Mouse (Mus musculus): ENCODE measurements at regions not wholly inside any gene's neighbourhood (a gene's known extent, or its start where the extent isn't known, plus 50 kb on each side); places are given as distances from the start of the nearest gene placed in this dataset.

DNA sequence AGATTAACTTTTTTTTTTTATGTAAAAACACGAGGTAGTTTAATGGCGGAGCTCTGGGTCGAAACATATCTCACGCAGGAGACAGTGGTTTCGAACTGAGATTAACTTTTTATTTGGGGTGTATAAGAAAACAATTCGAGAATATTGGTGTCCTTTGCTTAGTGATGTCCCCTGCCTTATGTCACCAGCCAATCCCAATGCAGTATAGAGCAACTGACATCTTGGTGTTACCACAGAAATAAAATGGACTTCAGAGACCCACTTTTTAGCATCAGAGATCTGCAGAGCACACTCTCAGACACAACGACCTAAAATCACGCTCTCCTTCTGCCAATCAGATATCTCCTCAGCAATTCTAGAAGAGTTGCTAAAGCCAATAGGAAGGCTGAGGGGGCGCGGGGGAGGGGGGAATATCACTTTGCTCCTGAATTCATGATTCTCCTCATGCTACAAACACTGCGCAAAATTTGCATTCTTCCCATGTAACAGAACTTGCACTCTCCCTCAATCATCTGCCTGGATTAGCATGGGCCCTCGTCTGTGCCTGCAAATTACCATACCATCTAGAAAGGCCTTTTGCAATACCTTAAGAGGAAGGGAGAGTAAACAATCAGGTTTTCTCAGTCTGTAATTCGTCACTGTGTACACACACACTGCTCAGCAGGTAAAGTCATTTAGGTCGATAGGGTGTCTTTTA lies 128.7 kb upstream of the Sox2 start:
- ATAC-seq (ENCODE audit: low read depth) (no peak), DNase-seq (no peak)
- WGBS (ENCODE audit: insufficient replicate concordance), result 63% methylated on average over 14 of the region's 14 CpGs
- Histone ChIP-seq H3K4me1 (replicated peaks) (no peaks in the 10 kb centered on the region), H3K27me3 (no peaks in the 10 kb centered on the region), H3K9ac (no peak overlapping the region), H3K4me3 (replicated peaks) (no peak overlapping the region), H3K36me3 (no peaks in the 10 kb centered on the region), H3K27ac (no peak overlapping the region), H3K9me3 (replicated peaks) (no peaks in the 10 kb centered on the region), H3K4me2 (no peak overlapping the region)

DNA sequence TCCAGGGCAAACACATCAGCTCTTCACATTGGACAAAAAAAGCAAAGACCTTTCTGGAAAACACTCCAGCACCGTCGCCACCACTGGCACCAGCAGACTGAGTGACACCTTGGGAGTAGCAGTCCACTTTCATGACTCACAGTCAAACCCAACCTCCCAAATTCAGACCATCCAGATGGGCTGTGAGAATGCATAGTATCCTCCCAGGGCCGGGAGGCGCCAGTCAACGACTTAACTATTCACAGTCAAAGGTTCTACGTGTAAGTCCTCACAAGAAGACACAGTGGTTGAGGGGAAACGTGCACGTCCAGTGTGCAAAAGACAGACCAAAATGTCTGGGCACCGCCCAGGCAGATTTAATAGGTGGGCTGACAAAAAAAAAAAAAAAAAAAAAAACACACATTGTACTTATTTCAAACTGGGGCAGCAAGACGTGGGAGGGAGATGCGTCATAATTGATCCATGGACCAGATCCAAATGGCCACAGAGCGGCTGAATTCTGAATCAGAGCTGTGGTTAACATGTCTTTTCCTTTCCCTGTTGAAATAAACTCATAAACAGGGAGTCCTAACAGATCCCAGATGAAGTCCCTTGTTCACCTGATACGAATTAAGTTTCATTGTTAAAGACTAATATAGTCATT lies 137.6 kb upstream of the Sox2 start:
- H3K27me3 ChIP-seq, result no peaks in the 10 kb centered on the region
- no peak overlapping the region for H3K27ac ChIP-seq
- H3K9ac ChIP-seq, result no peak overlapping the region
- H3K4me1 ChIP-seq (replicated peaks), result no peaks in the 10 kb centered on the region
- peaks cover 5% of the 10 kb centered on the region; the same call in 1 of the 2 replicates for H3K9me3 ChIP-seq (replicated peaks)
- DNase-seq (no peak), ATAC-seq (ENCODE audit: low read depth) (no peak)
- H3K4me3 ChIP-seq (replicated peaks), result no peak overlapping the region
- no peak overlapping the region for H3K4me2 ChIP-seq
- H3K36me3 ChIP-seq, result no peaks in the 10 kb centered on the region
- 72% methylated on average over 13 of the region's 13 CpGs for WGBS (ENCODE audit: insufficient replicate concordance)

DNA sequence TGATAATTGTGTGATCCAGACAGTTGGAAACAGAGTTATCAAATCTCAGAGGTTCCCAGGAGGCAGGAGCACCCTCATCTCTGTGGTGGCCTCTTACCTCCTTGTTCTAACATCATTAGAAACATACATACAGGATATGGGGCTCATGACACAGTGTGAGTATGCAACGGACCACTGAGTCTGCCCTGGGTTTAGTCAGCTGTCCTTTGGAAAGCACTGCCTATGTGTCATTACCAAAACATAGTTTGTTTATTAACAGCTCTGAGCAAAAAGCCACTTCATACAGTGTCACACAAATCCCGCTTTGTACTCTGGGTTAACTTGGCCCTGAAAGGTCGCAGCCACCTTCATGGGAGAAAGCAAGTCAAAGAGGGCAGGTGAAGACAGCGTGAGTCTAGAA lies 139.5 kb upstream of the Sox2 start:
- ATAC-seq (ENCODE audit: low read depth) (no peak), DNase-seq (no peak)
- no peaks in the 10 kb centered on the region for H3K27me3 ChIP-seq
- H3K9ac ChIP-seq, result no peak overlapping the region
- H3K4me1 ChIP-seq (replicated peaks), result no peaks in the 10 kb centered on the region
- H3K4me2 ChIP-seq, result no peak overlapping the region
- H3K9me3 ChIP-seq (replicated peaks), result peaks cover 5% of the 10 kb centered on the region; the same call in 1 of the 2 replicates
- no peaks in the 10 kb centered on the region for H3K36me3 ChIP-seq
- H3K27ac ChIP-seq, result no peak overlapping the region
- 59% methylated on average over 4 of the region's 4 CpGs for WGBS (ENCODE audit: insufficient replicate concordance)
- H3K4me3 ChIP-seq (replicated peaks), result no peak overlapping the region

DNA sequence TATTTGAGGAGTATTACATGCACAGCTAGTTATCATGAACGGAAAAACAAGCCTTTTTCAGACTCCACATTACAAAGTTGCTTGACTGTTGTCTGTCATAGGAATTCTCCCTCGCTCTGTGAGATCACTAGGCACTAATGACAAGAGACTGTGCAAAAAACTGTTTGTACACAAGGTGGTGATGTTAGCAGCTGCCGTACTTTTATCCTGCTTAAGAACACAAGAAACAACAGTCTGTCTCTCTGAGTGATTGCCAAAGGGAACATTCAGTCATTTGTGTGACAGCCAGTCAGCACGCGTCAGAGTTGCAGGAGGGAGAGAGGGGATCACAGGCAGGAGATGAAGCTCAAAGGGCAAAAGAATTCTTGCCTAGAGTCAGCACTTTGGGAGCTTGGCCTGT lies 141.0 kb upstream of the Sox2 start:
- ATAC-seq (ENCODE audit: low read depth) (no peak), DNase-seq (no peak)
- no peak overlapping the region for H3K4me2 ChIP-seq
- peaks cover 4% of the 10 kb centered on the region; the same call in 1 of the 2 replicates for H3K9me3 ChIP-seq (replicated peaks)
- H3K27ac ChIP-seq, result no peak overlapping the region
- 54% methylated on average over 5 of the region's 5 CpGs for whole genome bisulfite sequencing (ENCODE audit: insufficient replicate concordance)
- H3K27me3 ChIP-seq, result no peaks in the 10 kb centered on the region
- H3K9ac ChIP-seq, result no peak overlapping the region
- no peaks in the 10 kb centered on the region for H3K4me1 ChIP-seq (replicated peaks)
- H3K4me3 ChIP-seq (replicated peaks), result no peak overlapping the region
- H3K36me3 ChIP-seq, result no peaks in the 10 kb centered on the region

DNA sequence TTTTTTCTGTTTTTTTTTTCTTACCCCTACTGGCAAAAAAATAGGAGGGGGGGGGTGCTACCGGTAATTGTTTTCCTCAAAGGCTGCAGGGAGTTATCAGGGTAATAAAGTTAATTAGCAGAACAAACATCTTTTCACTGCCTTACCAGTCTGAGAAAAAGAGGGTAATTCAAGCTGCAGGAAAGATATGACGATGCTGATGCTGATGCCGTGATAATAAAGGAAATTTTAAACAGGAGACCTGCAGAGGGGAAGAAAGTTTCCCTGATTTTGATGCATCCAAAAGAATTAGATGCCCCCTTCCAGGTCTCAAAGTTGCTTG lies 145.7 kb upstream of the Sox2 start:
- no peaks in the 10 kb centered on the region for H3K36me3 ChIP-seq
- no peak overlapping the region for H3K4me2 ChIP-seq
- H3K27ac ChIP-seq, result no peak overlapping the region
- ATAC-seq (ENCODE audit: low read depth) (no peak), DNase-seq (no peak)
- H3K4me3 ChIP-seq (replicated peaks), result no peak overlapping the region
- no peaks in the 10 kb centered on the region for H3K9me3 ChIP-seq (replicated peaks)
- no peaks in the 10 kb centered on the region for H3K4me1 ChIP-seq (replicated peaks)
- H3K27me3 ChIP-seq, result no peaks in the 10 kb centered on the region
- no peak overlapping the region for H3K9ac ChIP-seq
- WGBS (ENCODE audit: insufficient replicate concordance), result 47% methylated on average over 3 of the region's 3 CpGs

DNA sequence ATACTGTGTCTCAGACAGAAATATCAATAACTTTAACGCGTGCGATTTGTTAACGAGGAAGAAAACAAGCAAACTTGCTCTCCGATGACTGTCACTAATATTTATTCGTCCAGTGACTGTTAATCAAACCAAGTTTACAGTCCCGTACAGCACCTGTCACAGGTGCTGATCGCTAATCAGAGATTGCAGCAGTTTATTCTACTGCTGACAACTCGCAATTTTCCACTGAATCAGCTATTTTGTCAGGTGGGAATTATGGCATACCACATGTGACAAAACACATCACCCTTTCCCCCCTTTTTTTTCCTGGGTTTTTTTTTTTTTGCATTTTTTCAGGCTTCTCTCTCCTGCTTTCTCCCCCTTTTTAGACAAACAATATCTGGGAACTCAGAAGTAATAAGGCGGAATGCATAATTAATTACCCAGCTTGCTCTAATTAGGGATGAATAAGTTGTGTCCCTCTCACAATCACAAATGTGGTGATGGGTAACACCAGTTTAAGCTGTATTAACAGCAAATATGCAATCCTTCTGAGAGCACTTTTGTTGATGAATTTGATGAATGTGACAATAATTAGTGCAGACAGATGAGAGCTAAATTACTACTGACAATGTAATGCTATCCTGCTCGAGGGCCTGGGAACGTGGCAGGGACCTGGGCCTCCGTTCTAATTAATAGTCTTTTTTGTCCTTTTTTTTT lies 146.2 kb upstream of the Sox2 start:
- WGBS (ENCODE audit: insufficient replicate concordance), result 68% methylated on average over 13 of the region's 13 CpGs
- Histone ChIP-seq H3K9me3 (replicated peaks) (no peaks in the 10 kb centered on the region), H3K36me3 (no peaks in the 10 kb centered on the region), H3K4me2 (no peak overlapping the region), H3K27me3 (no peaks in the 10 kb centered on the region), H3K4me3 (replicated peaks) (no peak overlapping the region), H3K4me1 (replicated peaks) (no peaks in the 10 kb centered on the region), H3K27ac (no peak overlapping the region), H3K9ac (no peak overlapping the region)
- DNase-seq (no peak), ATAC-seq (ENCODE audit: low read depth) (no peak)

DNA sequence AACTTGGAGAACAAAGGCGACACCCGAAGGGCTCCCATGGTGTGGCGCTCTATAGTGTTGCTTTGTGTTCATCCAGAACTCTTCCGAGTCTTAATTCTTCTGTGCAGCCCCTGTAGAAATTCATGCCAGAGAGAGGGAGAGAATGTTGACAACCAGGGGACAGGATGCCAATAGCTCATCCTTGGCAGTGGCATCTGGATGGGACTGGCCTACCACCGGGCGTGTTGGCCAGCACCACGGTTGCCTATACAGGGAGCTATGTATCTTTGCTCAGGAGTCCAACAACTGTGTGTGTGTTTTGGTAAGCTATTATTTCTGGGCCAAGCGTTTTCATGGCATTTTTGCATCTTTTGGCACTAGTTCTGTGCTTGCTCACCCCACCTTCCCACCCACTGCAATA lies 153.4 kb upstream of the Sox2 start:
- H3K27ac ChIP-seq, result no peak overlapping the region
- H3K4me2 ChIP-seq, result no peak overlapping the region
- H3K9me3 ChIP-seq (replicated peaks), result no peaks in the 10 kb centered on the region
- no peaks in the 10 kb centered on the region for H3K27me3 ChIP-seq
- DNase-seq (no peak), ATAC-seq (ENCODE audit: low read depth) (no peak)
- no peaks in the 10 kb centered on the region for H3K36me3 ChIP-seq
- no peak overlapping the region for H3K4me3 ChIP-seq (replicated peaks)
- WGBS (ENCODE audit: insufficient replicate concordance), result 72% methylated on average over 8 of the region's 8 CpGs
- no peak overlapping the region for H3K9ac ChIP-seq
- no peaks in the 10 kb centered on the region for H3K4me1 ChIP-seq (replicated peaks)

DNA sequence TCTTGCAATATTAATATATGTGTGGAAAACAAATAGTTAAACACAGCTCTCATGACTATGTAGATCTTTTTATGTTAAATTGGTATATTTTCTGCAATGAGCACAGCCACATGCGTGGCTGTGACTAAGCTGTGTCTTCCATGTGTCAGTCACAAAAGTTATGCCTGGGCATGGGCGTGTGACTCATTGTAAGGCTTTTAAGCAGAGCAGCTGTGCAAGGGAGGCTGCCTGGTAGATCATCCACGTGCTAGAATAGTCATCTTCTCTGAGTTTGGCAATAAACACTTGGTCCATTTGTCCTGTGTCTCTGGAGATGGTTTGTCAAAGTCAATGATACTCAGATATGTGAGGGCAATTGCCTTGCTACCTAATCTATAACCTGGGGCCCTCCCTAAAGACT lies 154.6 kb upstream of the Sox2 start:
- Histone ChIP-seq H3K4me1 (replicated peaks) (no peaks in the 10 kb centered on the region), H3K9me3 (replicated peaks) (no peaks in the 10 kb centered on the region), H3K4me3 (replicated peaks) (no peak overlapping the region), H3K9ac (no peak overlapping the region), H3K27ac (no peak overlapping the region), H3K36me3 (no peaks in the 10 kb centered on the region), H3K27me3 (no peaks in the 10 kb centered on the region), H3K4me2 (no peak overlapping the region)
- 44% methylated on average over 3 of the region's 3 CpGs for WGBS (ENCODE audit: insufficient replicate concordance)
- ATAC-seq (ENCODE audit: low read depth) (no peak), DNase-seq (no peak)

DNA sequence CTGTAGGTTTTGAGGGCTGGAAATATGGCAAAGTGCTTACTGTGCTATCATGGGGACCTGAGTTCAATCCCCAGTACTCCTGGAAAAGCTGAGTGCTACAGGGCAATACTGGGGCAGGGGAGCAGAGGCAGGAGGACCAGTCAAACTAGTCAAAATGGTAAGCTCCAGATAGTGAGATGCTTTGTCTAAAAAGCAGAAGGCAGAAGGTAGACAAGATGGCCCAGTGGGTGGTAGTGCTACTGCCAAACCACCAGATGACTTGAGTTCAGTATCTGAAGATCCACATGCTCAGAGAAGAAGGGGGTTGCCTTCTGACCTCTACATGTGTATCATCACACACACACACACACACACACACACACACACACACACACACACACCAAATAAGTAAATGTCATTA lies 156.3 kb upstream of the Sox2 start:
- Histone ChIP-seq H3K27ac (no peak overlapping the region), H3K4me3 (replicated peaks) (no peak overlapping the region), H3K27me3 (no peaks in the 10 kb centered on the region), H3K36me3 (no peaks in the 10 kb centered on the region), H3K9me3 (replicated peaks) (no peaks in the 10 kb centered on the region), H3K9ac (no peak overlapping the region), H3K4me2 (no peak overlapping the region), H3K4me1 (replicated peaks) (no peaks in the 10 kb centered on the region)
- ATAC-seq (ENCODE audit: low read depth) (no peak), DNase-seq (no peak)

DNA sequence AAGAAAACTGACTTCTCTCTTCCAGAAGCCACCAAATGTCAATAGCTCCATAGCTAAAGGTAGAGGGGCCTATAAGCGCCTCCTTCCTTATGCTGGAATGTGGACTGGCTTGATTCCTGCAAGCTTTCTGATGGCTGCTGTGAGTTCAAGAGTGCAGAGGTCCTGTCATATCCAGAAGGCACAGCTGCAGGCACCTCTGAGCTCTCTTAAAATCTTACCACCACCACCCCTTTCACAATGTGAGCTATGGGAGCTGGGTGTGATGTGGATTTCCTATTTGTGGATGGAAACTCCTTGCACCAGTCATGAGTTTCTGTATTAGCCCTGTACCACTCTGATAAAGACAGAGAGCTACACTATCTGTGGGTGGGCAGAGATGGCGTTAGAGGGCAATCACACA lies 161.2 kb upstream of the Sox2 start:
- Histone ChIP-seq H3K27ac (no peak overlapping the region), H3K4me1 (replicated peaks) (no peaks in the 10 kb centered on the region), H3K9me3 (replicated peaks) (no peaks in the 10 kb centered on the region), H3K27me3 (no peaks in the 10 kb centered on the region), H3K36me3 (no peaks in the 10 kb centered on the region), H3K9ac (no peak overlapping the region), H3K4me2 (no peak overlapping the region), H3K4me3 (replicated peaks) (no peak overlapping the region)
- ATAC-seq (ENCODE audit: low read depth), result no peak
- no peak for DNase-seq
- 48% methylated on average over 2 of the region's 2 CpGs for WGBS (ENCODE audit: insufficient replicate concordance)

DNA sequence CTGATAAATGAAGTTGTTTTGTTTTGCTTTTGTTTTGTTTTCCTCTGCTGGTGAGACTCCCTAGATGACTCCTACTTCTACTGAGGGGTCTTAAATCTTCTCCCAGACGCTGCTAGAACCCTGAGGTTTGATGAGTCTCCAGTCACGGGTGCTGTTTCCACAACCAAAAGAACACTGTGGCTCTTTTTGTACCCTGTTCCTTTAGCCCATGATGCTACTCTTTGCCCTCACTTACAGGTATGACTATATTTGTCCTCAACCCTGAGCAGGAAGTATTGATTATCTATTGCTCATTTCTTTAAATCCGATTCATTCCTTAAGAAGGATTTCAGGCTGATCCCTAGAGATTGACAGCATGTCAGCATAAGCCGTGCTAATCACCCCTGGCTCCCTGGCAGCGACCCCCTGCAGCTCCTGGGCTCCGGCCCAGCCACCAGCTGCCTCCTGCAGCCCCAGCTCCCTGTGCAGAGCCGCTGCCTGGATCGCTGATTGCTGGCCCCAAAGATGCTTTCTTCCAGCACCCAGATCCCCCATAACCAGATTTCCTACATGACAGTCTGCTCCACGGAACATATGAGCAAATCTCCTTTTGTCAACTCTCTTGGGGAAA lies 163.7 kb upstream of the Sox2 start:
- Histone ChIP-seq H3K27me3 (no peaks in the 10 kb centered on the region), H3K36me3 (no peaks in the 10 kb centered on the region), H3K4me3 (replicated peaks) (no peak overlapping the region), H3K9me3 (replicated peaks) (no peaks in the 10 kb centered on the region), H3K4me1 (replicated peaks) (no peaks in the 10 kb centered on the region), H3K4me2 (no peak overlapping the region), H3K27ac (no peak overlapping the region), H3K9ac (no peak overlapping the region)
- ATAC-seq (ENCODE audit: low read depth) (no peak), DNase-seq (no peak)
- WGBS (ENCODE audit: insufficient replicate concordance), result 17% methylated on average over 9 of the region's 9 CpGs
